Mouse (Mus musculus) spleen, adult 2 months (tissue): Measurements from ENCODE around the gene Epas1.

Experiments used
- CTCF ChIP-seq: fragments of 200-500 bp; IDR thresholded peaks from 2 replicates; pipeline ENCODE4 v1.5.1; 2011; ENCODE audit warnings: mild to moderate bottlenecking, inconsistent platforms; ENCODE audit not compliant: insufficient read depth, insufficient read length, insufficient replicate concordance; ENCODE audit errors: extremely low read depth
- POLR2A ChIP-seq: fragments of 200-500 bp; IDR thresholded peaks from 2 replicates; pipeline ENCODE4 v1.6.1; 2011; ENCODE audit warnings: low read depth, low read length, inconsistent platforms

GRCm38 (mm10) chr17:86713591-86713990 is 39.9 kb upstream of the Epas1 start:
- TF ChIP-seq POLR2A: no peak
- TF ChIP-seq CTCF: no peak
